Mouse (Mus musculus): Measurements from ENCODE around the gene Rnf149. TPM values are rescaled to one million over a fixed set of nuclear protein-coding genes. Genes with fewer than 3 reads are reported as not detected.
"Not testable (repeated sequence)": the region's sequence is repeated elsewhere in the genome, so short reads cannot be mapped to it uniquely, and the experiment has no call there.

Gene Rnf149
- total RNA-seq (2021), result 10 to 100 TPM; 39.1 to 42.5 TPM
- 30.0 and 66.9 TPM in 2 replicates for polyA plus RNA-seq (2012; rRNA removed)
- long read RNA-seq, transcript Rnf149-201 (7 exons, 2,492 nt), result major isoform, 48 of 51 reads
- long read RNA-seq, partial matches to known transcripts, result 1 of 51 reads
- long read RNA-seq, other reads (novel, unspliced or antisense), result 2 of 51 reads

DNA sequence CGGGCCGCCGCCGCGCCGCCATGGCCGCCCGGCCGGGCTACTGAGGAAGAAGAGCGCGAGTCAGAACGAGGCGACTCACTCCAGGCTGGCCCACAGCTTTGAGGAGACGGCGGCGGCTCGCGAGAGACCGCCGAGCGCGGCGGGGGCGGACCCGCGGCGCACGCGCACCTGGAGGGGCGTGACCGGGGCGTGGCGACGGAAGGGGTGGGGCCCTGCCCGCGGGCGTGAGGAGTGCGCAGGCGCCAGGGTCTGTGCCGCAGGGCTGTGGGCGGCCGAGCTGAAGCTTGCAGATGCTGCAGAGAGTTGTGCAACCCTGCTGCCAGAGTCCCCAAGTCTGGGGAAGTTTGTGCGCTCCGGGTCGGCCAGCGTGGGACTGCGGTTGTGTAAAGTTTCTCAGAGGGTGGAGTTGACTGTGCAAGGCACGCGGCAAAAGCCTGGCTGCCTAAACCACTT lies at the start of gene Rnf149:
Gene Rnf149 (minus strand): TSS at position 153 of the 453 bp plus-strand sequence.
- DNase-seq, result peak; percentile 98

- DNase-seq, result no peak
Measured at GRCm38 (mm10) chr1:39625491-39625890, 48.3 kb upstream of the Rnf149 start.

GRCm38 (mm10) chr1:39623729-39624128 lies 46.5 kb upstream of the Rnf149 start:
- no peak for DNase-seq

DNA sequence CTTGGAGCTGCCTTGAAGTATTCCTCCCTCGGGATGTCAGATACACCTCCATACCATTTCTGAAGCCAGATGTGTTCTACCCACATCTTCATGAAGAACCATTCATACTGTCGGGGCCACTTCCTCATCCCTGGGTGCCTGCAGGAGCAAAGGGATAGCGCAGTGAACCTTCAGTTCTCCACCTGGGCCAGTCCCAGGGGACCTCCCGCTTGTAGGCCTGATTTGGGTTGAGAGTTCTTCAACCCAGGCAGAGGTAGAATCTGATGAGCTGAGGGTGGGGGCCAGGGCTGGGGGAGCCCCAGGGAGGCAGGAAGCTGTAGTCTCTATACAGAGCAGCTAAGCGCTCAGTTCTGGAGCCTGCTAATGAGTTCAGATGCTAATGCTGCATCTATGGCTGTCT lies 45.9 kb upstream of the Rnf149 start:
- DNase-seq, result no peak

DNA sequence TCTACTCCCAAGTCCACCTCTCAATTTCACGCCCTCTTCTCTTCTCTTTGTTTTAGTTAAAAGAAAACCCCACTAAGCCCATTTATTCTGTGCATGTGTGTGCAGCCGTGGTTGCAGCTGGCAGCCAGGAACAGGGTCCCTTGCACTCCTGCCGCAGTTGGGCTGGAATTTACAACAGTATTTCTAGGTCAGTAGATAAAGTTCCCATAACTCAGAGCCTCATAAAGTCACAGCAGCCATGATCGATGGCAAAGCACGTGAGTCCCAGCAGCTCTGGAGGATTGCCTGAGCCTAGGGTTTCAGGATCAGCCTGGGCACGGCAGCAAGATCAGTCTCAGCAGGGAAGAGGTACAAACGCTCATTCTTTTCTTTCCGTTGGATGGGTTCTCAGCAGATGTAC lies 41.3 kb upstream of the Rnf149 start:
- peak; percentile 64 for DNase-seq

GRCm38 (mm10) chr1:39615526-39615925 lies 38.3 kb upstream of the Rnf149 start:
- DNase-seq, result no peak

DNA sequence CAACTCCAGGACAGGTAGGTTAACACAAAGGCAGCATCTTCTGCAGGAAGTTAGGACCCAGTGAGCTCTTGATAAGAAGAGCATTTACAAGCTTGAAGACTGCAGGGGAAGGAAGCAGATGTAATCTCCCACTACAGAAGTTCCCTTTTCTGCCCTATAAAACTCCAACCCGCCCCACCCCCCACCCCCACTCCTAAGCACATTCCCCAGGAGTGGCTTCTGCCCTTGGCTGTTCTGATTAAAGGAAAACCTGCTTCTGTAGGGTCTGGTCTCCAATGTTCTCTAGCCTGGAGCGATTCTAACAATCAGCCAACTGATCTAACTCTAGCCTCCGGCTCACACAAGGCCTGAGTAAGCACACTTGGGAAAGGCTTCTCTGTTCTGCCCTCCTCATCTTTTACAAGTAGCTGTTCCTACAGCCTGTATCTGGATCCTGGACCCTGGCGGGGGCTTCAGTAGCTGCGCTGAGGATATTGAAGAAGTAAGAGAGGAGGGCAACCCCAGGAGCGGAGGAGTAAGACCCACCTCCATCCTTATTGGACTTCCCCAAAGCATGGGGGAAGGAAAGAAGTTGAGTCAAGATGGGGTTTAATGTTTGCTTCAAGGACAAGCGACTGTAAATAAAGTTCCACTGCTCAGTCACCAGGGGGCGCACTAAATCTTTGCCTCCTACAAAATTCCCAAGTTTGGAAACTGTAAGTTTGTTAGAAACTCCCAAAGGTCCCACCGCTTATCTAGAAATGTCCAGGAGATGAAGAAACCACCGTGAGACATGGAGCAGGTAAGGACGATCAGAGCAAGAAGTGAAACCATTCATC lies 37.5 kb upstream of the Rnf149 start:
- peak; percentile 43 for DNase-seq

DNA sequence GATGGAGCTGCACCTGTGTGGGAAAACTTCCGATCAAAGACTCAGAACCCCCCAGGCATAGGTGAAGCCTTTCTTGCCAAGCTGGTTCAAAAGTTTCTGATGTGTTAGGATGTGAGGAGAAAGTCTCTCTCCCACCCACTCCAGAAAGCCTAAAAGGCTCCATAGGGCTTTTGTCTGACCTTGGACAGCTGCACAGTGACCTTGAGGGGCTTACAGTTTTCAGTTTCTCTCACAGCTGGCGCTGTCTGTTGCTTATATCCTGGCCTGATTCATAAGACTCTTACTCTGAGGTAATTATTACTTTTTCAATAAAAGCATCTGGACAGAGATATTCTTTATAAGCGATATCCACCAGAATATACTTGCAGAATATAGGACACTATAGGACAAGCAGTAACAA lies 35.9 kb upstream of the Rnf149 start:
- DNase-seq, result no peak

- no peak for DNase-seq
Measured at GRCm38 (mm10) chr1:39612491-39612890, 35.3 kb upstream of the Rnf149 start.

DNA sequence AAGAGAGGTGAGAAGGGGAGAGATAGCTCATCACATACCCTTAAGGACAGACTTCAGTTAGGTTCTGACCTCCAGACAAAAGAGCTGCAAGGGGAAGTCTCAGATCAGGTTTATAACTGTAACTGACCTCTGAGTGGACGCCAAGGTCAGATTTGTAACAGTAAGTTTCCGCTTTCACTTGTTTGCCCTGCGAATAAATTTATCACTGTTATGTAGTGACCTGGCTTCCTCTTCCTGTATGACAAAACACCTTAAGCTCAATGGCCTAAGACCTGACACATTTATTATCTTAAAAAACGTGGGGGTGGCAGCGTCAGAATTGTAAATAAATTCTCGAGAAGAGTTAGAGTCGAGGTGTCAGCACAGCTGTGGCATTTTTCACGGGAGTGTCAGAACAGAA lies 31.3 kb upstream of the Rnf149 start:
- DNase-seq, result peak; percentile 36

DNA sequence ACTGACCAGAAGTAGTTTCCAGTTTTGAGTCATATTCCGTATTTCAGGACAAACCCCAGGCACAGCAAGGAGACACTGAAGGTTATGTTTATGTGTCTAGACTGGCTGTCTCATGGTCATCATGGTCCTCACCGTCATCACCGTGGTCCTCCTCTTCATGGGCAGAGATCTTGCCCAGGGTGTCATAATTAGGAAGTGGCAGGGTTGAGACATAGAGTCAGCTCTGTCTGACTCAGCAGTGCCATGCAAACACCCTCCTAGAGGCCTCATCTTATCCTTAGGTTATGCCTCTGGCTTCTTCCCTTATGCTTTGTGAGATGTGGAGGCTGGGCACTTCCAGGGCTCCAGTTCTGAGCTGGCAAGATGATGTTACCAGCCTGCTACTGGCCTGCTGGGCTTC lies 25.3 kb upstream of the Rnf149 start:
- DNase-seq, result no peak

DNA sequence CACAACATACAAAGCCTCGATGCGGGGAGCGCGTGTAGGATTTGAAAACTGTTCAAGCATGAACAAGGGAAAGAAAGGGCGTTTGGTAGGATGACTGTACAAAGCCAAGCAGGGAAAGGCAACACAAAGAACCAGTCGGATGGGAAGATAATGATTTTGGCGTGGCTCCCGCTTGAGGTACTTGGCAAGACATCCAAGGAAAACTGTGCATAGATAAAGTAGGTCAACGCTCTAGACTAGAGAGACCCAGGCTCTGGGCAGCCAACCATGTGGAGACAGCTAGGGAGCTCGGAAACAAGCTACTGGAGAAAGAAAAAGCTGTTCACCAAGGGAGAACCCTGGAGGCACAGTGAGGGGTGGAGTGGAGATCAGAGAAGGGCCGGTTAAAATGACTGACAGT lies 21.5 kb upstream of the Rnf149 start:
- peak; percentile 75 for DNase-seq

DNA sequence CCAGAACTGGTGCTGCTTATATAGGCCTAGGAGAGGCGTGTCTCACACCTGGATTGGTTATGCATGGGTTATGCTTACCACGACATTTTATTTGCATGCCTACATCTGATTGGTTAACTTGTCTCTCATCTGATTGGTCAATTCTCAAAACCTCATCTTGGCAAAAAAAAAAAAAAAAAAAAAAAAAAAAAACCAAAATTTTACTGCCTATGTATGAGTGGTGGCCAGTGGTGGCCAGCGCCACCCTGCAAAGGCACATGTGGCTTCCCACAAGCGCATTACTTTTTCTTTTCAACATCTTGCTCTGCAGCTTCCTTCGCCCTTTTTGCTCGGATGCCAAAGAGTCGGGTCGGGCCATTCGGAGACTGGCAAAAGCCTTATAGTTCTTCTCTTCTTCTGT lies 19.9 kb upstream of the Rnf149 start:
- DNase-seq, result not testable (repeated sequence)

DNA sequence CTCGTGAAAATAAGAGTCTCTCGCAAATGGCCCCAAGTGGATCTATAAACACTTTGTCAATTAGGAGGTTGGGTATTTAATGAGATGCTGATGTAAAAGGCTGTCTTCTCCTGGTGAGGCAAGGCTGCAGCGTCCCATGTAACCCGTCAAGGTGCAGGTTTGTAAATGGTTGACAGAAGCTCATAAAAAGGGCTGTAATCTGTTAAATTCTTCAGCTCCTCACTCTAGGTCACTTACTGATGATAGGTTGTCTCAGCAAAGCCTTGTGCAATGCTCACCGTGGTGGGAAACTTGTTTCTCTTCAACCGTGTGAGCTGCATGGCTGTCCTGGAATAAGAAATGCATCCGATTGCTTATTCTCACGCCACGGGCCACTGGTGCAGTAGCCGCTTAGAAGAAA lies 16.6 kb upstream of the Rnf149 start:
- DNase-seq, result no peak

DNA sequence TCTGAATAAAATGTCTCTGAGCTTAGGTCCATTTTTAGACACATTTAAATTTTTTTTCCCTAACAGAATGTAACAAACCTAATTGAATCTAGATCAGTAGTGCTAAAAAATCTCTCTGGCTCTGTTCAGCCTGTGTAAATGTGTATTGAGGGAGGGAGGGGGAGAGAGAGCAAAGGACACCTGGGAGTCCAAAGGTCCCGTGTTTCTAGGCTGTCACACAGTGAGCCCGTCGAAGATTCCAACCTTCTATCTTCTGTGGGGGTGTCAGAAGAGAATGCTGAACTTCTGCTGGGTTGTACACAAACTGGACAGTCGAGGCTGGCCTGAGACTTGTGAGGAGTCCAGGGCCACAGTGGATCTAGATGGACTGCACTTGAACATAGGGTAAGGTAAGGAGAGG lies 14.9 kb upstream of the Rnf149 start:
- no peak for DNase-seq

DNA sequence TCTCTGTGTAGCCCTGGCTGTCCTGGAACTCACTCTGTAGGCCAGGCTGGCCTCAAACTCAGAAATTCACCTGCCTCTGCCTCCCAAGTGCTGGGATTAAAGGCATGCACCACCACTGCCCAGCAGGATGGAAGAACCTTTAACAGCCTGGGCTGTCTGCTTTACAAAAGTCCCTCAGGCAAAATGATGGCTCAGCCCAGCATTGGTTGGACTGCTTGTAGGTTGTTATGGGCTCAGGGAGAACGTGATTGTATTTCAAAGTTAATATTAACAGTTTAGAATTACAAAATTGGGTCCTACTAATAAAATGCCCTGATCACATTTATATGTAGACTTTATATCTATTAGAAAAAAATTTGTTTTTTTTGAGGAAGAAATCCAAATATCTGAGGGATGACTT lies 14.4 kb upstream of the Rnf149 start:
- DNase-seq, result not testable (repeated sequence)

- DNase-seq, result no peak
Measured at GRCm38 (mm10) chr1:39590193-39590592, 13.0 kb upstream of the Rnf149 start.

- DNase-seq, result no peak
Measured at GRCm38 (mm10) chr1:39585416-39585815, 8.2 kb upstream of the Rnf149 start.

DNA sequence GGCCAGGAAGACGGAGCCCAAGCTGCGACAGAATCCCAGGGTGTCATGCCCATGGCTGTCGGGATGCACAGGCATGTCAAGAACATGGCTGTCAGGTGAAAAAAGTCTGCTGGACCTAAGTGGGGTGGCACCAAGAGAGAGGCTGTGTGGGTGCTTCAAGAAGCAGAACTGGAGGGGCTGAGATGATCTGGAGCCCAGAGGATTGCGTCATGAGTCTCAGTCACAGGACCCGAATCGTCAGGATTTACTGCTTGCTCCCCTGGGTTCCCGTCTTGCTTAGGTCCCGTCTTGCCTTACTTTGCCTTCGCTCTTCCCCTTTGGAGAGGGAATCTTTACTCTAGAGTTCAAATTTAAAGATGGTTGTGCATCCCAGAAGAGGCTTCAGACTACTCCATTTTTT lies 6.0 kb upstream of the Rnf149 start:
- no peak for DNase-seq

GRCm38 (mm10) chr1:39581215-39581614 lies 4.0 kb upstream of the Rnf149 start:
- no peak for DNase-seq

- DNase-seq, result no peak
Measured at GRCm38 (mm10) chr1:39579139-39579538, 1.9 kb upstream of the Rnf149 start.

- no peak for DNase-seq
Measured at GRCm38 (mm10) chr1:39578446-39578845, 1.2 kb upstream of the Rnf149 start.

- DNase-seq, result peak; percentile 79
Measured at GRCm38 (mm10) chr1:39576431-39577243, 568 bp downstream of the Rnf149 start.

Data from adrenal gland, adult 2 months (tissue).